Mouse (Mus musculus) forebrain, embryonic 14.5 days (tissue): ENCODE results near the gene Msl1. TPM values are rescaled to one million over a fixed set of nuclear protein-coding genes. Genes with fewer than 3 reads are reported as not detected.

Experiments
- ATAC-seq: fragments of 200-750 bp; cut with Nextera tagmentation; 2 replicates; pipeline ENCODE4 v1.8.0; 2017; ENCODE audit warnings: mild to moderate bottlenecking, moderate library complexity
- DNase-seq: peaks from one replicate; pipeline ENCODE4 v3.0.0-alpha.2; 2015; ENCODE audit warnings: low spot score
- H3K27ac ChIP-seq: fragments of 300-500 bp; sonication (generic); 2 replicates; pipeline ENCODE4 v1.5.1; 2014; ENCODE audit warnings: low read depth, mild to moderate bottlenecking, control low read depth, low read length, moderate library complexity
- H3K27me3 ChIP-seq: fragments of 300-500 bp; sonication (generic); replicated peaks from 2 replicates; pipeline ENCODE4 v1.6.1; 2014; ENCODE audit warnings: low read length, control low read depth, mixed read lengths; ENCODE audit not compliant: control insufficient read depth, insufficient read depth
- H3K36me3 ChIP-seq: fragments of 300-500 bp; sonication (generic); 2 replicates; pipeline ENCODE4 v1.6.1; 2014; ENCODE audit warnings: low read length, control low read depth; ENCODE audit not compliant: control insufficient read depth, insufficient read depth
- H3K4me1 ChIP-seq: fragments of 300-500 bp; sonication (generic); 2 replicates; pipeline ENCODE4 v1.6.1; 2014; ENCODE audit warnings: antibody characterized with exemption, low read length, control low read depth; ENCODE audit not compliant: control insufficient read depth, insufficient read depth
- H3K4me2 ChIP-seq: fragments of 300-500 bp; sonication (generic); 2 replicates; pipeline ENCODE4 v1.6.1; 2014; ENCODE audit warnings: mild to moderate bottlenecking, control low read depth, low read length
- H3K4me3 ChIP-seq: fragments of 300-500 bp; sonication (generic); 2 replicates; pipeline ENCODE4 v1.5.1; 2014; ENCODE audit warnings: low read depth, low read length, control low read depth
- H3K9ac ChIP-seq: fragments of 300-500 bp; sonication (generic); 2 replicates; pipeline ENCODE4 v1.6.1; 2014; ENCODE audit warnings: mild to moderate bottlenecking, low read length, control low read depth, moderate library complexity
- H3K9me3 ChIP-seq: fragments of 300-500 bp; sonication (generic); replicated peaks from 2 replicates; pipeline ENCODE4 v1.6.1; 2016; ENCODE audit warnings: low read length, control low read depth, mixed read lengths; ENCODE audit not compliant: control insufficient read depth
- WGBS: fragments of 180-500 bp; shearing (Covaris S2); extraction: QIAGEN DNeasy Blood & Tissue Kit; methylation state at CpG from one replicate; pipeline ENCODE4 v1.1.7; 2014; 5-methylcytosine and 5-hydroxymethylcytosine counted together
- polyA plus RNA-seq: library from polyadenylated mRNA; unstranded; fragments of >200 nt; fragmentation: Nextera tagmentation; extraction: Ambion mirVana; gene quantifications from 2 replicates; pipeline ENCODE4 v1.2.1, GENCODE M21; 2014

Msl1 gene
- polyA plus RNA-seq: 19.3 and 20.5 TPM in 2 replicates

DNA sequence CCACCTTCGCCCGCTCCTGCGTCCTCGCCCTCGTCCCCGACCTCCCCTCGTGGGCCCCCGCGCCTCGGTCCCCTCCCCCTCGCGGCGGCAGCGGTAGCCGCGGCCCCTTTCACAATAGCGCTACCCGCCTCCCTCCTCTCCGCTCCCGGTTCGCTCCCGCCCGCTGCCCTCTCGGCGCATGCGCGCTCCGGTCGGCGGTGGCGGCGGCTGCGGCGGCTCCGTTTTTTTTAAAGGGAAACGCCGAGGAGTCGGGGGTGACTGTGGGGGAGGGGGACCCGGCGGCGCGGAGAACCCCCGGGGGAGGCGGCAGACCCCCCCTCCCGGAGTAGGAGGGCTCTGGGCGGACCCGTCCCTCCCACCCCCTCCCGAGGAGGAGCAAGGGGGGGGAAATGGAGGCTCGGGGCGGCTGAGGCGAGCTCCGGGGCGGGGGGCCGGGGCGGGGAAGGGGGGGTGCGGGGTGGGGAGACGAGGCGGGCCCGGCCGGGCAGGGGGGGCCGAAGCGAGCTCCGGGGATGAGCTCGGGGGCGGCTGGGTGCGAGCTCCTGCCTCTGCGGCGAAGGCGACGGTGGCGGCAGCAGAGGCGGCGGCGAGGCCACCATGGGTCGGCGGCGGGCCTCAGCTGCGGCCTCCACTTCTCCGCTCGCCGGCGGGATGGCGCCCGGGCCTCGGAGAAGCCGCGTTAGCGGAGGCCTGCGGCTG, at the start of gene Msl1:
Gene Msl1, plus strand, starts transcription at position 502 of the 699 bp plus-strand sequence.
- no peaks in the 10 kb centered on the region for H3K9me3 ChIP-seq
- WGBS: under 1% methylated on average over 50 of the region's 89 CpGs
- H3K4me3 ChIP-seq: peak within 1 kb of the TSS; percentile 100
- peak; percentile 70 for ATAC-seq
- peaks cover 21% of the 10 kb centered on the region for H3K36me3 ChIP-seq
- peak within 1 kb of the TSS; percentile 88 for H3K4me2 ChIP-seq
- no peaks in the 10 kb centered on the region for H3K27me3 ChIP-seq
- peak within 1 kb of the TSS; percentile 100 for H3K27ac ChIP-seq
- H3K4me1 ChIP-seq: peaks cover 26% of the 10 kb centered on the region
- DNase-seq: peak; percentile 92
- peak within 1 kb of the TSS; percentile 100 for H3K9ac ChIP-seq

DNA sequence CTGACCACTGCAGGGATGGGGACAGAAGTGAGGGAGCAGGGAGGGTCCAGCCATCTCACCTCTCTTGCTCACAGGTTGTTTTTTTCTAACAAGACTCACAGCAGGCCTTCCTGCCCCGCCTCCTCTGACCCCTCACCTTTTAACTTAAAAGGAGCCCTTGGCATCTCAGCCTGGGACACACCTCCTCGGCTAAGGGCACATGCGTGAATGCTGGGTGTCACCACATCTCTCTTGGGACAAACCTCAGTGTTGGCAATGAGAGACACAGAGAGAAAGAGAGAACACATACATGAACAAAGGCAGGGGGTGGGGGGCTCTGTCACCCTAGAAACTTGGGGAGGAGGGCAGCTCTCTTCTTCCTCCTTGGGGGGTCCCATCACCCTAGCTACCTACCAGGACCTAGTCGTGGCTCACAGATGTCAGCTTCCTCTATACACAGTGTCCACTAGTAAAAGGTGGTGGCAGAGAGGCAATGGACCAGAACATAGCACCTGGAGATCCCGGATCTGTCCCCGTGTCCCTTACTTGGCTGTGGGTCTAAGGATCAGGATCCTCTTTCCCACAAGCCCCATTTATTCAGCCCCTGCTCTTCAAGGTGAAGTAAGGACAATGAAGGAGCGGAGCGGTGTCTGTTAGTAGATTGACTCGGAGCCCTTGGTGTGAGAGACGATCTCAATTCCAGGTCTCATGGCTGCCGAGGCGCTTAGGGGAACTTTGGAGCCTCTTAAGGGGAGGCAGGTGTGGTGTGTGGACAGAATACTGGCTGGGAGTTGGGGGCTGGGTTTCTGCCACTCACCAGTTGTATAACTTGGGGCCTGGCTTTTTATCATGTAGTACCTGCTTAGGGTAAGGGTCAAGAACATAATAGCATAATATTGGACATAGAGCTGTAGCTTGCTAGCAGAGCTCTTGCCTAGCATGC, 49.1 kb upstream of the Msl1 start:
- Histone ChIP-seq H3K4me1 (peaks cover 80% of the 10 kb centered on the region), H3K27ac (peak overlapping the region; percentile 94), H3K4me2 (peak overlapping the region; percentile 84), H3K36me3 (no peaks in the 10 kb centered on the region), H3K4me3 (peak overlapping the region; percentile 20; the same call in 1 of the 2 replicates), H3K9me3 (no peaks in the 10 kb centered on the region), H3K27me3 (no peaks in the 10 kb centered on the region), H3K9ac (peak overlapping the region; percentile 54)
- DNase-seq (no peak), ATAC-seq (no peak)
- WGBS: 55% methylated on average over 12 of the region's 12 CpGs

DNA sequence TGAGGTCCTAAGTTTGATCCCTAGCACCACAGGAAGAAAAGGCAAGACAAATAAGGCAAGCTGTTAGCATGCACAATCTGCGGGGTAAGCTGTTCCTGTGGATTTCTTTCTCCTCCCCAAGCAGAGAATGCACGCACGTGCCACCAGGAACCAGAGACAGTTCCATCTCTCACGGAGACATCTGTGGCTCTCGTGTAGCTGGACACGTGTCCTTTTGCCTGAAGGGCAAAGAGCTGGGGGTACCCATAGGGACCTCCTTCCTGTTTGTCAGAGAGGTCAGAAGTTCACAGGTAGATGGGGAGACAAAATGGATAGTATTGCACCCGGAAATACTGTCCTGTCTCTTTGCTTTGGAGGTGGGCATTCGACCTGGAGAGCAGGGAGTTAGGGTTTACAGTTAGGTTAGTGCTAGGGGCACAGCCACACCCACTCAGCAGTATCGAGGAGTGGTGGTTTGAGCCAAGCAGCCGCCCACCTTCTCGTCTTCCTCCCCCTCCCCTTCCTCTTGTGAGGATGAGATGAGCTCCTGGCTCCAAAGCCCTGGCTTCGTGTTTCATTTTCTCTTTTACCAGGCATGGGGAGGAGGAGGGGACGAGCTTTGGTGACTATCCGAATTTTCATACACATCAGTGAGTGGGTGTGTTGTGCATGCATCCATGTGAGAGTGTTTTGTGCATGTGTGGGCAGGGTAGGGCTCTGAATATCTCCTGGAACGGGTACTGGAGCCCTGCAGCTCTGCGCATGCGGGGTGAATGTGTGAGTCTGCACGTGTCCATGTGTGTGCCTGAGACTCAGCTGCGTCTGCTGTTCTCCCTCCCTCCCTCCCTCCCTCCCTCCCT, 48.2 kb upstream of the Msl1 start:
- Histone ChIP-seq H3K9me3 (no peaks in the 10 kb centered on the region), H3K36me3 (0 out of 2 replicates have a peak, but pooled peaks cover under 1% of the 10 kb centered on the region), H3K27ac (peak overlapping the region; percentile 94), H3K4me3 (peak overlapping the region; percentile 20), H3K27me3 (no peaks in the 10 kb centered on the region), H3K4me2 (peak overlapping the region; percentile 84), H3K9ac (peak overlapping the region; percentile 54), H3K4me1 (peaks cover 88% of the 10 kb centered on the region)
- DNase-seq (peak; percentile 96), ATAC-seq (peak; percentile 70)
- 10% methylated on average over 19 of the region's 19 CpGs for WGBS

DNA sequence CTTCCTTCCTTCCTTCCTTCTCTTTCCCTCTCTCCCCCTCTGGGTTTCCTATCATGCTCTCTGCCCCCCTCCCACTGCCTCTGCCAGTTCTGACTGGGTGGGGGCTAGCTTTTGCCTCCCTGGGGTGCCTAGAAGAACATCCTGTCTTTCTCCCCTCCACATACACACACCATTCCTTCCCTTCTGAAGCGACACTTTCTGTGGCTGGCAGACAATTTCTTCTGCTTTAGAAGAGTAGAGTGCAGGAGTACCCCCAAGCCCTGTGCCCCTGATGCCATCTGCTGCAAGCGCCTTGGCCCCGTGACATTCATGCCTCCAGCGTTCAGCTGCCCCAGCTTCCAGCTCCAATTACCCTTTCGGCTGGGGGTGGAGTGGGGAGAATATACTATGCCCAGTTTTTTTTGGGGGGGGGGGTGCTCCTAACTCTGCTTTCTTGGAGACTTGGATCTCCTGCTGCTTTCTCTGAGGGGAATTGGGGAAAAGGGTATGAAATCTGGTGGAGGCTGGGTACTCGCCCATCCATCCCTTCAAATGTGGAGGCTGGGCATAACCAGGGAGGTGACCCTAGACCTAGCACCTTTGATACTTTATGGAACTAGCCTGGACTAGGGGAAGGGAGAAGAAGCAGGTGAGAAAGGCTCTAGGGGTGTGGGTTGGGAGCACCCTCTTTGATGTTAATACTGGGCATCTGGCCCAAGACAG, 47.4 kb upstream of the Msl1 start:
- no peak for ATAC-seq

DNA sequence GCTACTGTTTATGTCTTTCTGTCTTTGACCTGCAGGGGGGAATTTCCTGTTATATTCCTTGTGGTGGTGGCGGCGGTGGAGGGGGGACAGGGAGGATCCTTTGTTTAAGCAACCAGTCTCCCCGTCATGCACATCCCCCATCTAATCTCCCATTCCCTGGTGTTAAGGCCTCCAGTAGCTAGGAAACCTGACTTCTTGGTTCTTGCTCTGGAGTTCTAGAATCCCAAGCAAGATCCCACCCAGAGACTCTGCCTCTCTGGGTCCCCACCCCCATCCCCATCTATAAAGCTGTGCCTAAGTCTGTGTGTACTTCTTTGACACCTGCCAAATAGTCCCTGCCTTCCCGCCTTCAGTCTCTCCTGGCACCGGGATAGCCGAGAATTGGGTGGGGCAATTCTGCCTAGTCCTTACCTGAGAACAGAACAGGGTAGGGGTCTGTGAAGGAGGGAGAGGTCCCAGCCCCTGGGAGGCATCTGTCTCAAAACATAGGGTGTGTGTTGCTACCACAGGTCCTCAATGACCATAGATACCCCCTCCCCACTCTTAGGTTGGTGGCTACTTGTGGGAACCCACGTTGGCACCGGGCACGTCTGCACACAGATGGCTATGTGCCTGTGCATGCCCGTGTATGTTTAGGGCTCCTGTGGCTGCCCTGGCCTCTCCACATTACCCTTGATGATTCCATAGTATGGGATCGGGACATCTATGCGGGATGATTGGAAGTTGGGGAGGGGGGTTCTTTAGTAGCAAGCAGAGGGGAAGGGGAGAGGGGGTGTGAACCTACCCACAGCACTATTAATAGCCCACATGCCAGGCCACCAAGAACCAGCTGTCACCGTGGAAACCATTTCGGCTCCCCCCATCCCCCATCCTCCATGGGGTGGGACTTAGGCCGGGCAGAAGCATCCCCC, 46.6 kb upstream of the Msl1 start:
- H3K4me1 ChIP-seq: peaks cover 83% of the 10 kb centered on the region
- 12% methylated on average over 15 of the region's 15 CpGs for WGBS
- DNase-seq (peak; percentile 85), ATAC-seq (peak; percentile 36)
- peak overlapping the region; percentile 59 for H3K4me2 ChIP-seq
- H3K9ac ChIP-seq: peak overlapping the region; percentile 55
- H3K4me3 ChIP-seq: peak overlapping the region; percentile 22; the same call in 1 of the 2 replicates
- H3K36me3 ChIP-seq: peaks cover 14% of the 10 kb centered on the region
- no peaks in the 10 kb centered on the region for H3K27me3 ChIP-seq
- H3K9me3 ChIP-seq: no peaks in the 10 kb centered on the region
- peak overlapping the region; percentile 94 for H3K27ac ChIP-seq

More for the DNA sequence above, 47.4 kb upstream of the Msl1 start:
- DNase-seq: peak; percentile 61
- Histone ChIP-seq H3K36me3 (peaks cover 7% of the 10 kb centered on the region; the same call in 1 of the 2 replicates), H3K4me1 (peaks cover 90% of the 10 kb centered on the region), H3K27ac (peak overlapping the region; percentile 94), H3K9ac (peak overlapping the region; percentile 55), H3K9me3 (no peaks in the 10 kb centered on the region), H3K4me3 (peak overlapping the region; percentile 22), H3K27me3 (no peaks in the 10 kb centered on the region), H3K4me2 (peak overlapping the region; percentile 59)
- WGBS: 16% methylated on average over 6 of the region's 6 CpGs

DNA sequence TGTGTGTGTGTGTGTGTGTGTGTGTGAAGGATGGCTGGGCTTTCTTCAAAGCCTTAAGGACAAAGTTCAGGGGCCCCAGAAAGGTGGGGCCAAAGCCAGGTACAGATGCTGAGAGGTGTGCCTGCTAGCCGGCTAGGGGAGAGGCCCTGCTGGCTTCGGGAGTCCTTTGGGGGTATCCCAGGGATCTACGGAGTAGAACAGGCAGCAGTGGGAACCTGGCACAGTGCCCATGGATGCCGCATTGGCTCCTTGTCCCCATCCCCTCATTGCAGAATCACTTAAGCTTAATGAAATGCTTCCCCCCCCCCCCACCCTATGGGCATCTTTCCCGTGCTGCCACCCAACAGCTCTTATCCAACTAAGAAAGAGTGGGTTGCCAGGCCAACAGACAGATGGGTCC, 45.6 kb upstream of the Msl1 start:
- H3K27me3 ChIP-seq: no peaks in the 10 kb centered on the region
- H3K9ac ChIP-seq: peak overlapping the region; percentile 55
- H3K4me3 ChIP-seq: peak overlapping the region; percentile 8
- WGBS: 0% methylated on average over 5 of the region's 5 CpGs
- peak; percentile 91 for DNase-seq
- peaks cover 22% of the 10 kb centered on the region for H3K36me3 ChIP-seq
- H3K9me3 ChIP-seq: no peaks in the 10 kb centered on the region
- ATAC-seq: peak; percentile 40
- H3K27ac ChIP-seq: peak overlapping the region; percentile 94
- H3K4me1 ChIP-seq: peaks cover 74% of the 10 kb centered on the region
- peak overlapping the region; percentile 59 for H3K4me2 ChIP-seq

GRCm38 (mm10) chr11:98750351-98751201, 44.7 kb upstream of the Msl1 start:
- Histone ChIP-seq H3K4me2 (peak overlapping the region; percentile 59), H3K9ac (peak overlapping the region; percentile 55), H3K4me3 (0 out of 2 replicates have a peak overlapping the region, but pooled peaks have one; percentile 4), H3K27ac (peak overlapping the region; percentile 94), H3K27me3 (no peaks in the 10 kb centered on the region), H3K4me1 (peaks cover 67% of the 10 kb centered on the region), H3K9me3 (no peaks in the 10 kb centered on the region), H3K36me3 (peaks cover 28% of the 10 kb centered on the region)
- peak; percentile 56 for ATAC-seq
- DNase-seq: peak; percentile 93
- 9% methylated on average over 17 of the region's 17 CpGs for WGBS
